Mouse (Mus musculus): ENCODE data around the gene Tut7.

Tut7 gene

GRCm38 (mm10) chr13:59822507-59823462 is at the start of gene Tut7:
Tut7 (minus strand) TSS chr13:59823147.
- in situ Hi-C loops (cut with MboI; ENCODE audit: low sequenced_read_pairs), result no loop called here

DNA sequence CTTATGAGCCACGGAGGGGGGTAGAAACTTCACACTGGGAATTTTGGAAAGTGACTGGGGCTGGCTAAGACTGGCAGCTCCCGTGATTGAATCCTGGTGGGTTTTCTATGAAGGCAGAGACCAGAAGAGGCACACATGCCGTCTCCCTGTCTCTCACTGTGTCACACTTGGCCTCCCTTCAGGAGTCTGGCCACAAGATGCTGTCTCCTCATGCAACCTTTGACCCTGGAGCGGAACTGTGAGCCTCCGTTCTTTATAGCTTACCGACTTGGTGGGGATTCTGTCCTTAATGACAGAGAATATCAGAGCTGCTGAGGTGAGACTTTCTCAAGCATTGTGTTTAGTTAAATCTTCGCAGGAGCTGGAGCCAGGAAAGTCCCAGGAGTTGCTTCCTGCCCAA is 49.5 kb upstream of the Tut7 start:
- in situ Hi-C loops (cut with MboI; ENCODE audit: low sequenced_read_pairs), result no loop called here

DNA sequence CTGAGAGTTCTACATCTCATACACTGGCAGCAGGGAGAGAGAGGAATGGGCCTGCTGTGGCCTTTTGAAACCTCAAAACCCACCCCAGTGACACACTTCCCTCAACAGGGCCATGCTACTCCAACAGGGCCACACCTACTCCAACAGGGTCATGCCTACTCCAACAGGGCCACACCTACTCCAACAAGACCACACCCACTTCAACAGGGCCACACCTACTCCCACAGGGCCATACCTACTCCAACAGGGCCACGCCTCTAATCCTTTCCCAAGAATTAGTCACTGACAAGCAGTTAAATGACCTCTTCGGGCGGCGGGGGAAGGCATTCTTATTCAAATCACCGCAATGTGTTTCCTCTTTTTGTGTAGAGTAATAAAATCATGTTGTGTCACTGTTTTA is 47.1 kb upstream of the Tut7 start:
- in situ Hi-C loops (cut with MboI; ENCODE audit: low sequenced_read_pairs), result no loop called here

DNA sequence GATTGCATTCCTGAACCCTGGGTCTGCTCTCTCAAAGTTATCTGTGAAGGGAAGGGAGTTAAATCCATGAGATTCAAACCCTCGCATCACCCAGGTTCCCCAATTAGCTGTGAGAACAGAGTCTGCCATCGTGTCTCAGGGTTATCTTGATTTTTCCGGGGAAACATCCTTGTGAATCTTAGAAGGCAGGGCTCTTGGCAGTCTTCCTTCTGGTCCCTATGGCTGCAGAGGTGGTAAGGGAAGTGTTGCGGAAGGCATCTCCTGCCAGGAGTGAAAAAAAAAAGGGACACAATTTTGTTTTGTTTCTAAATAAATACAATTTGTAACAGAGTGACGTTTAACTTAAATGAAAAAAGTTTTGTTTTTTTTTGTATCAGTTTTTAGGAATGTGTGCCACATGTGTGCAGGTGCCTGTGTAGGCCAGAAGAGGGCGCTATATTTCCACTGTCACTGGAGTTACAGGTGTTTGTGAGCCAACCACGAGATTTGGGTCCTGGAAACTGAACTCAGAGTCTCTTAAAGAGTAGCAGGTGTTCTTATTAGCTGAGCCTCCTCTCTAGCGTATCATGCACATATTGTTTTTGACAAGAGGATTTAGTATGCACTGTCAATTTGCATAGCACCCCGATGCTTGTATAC is 45.2 kb upstream of the Tut7 start:
- in situ Hi-C loops (cut with MboI; ENCODE audit: low sequenced_read_pairs), result no loop called here

DNA sequence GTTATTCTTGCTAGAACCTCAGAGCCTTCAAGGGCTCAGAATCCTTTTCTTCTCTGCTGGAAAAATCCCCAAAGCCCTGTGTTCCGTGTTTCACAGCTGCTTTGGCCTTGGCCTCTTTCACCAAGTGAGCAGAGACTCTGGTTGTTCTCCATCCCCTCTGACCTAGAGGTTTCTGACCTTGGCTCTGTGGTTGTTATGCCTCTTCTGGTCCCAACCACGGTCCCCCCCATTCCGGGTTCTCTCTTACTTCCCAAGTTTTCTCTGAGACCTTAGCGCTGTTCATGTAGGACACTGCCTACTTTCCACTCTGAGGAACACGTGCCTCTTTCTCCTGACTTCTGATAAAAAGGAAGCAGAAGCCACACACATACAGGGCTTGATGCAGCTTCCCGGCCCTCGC is 44.2 kb upstream of the Tut7 start:
- in situ Hi-C loops (cut with MboI; ENCODE audit: low sequenced_read_pairs), result no loop called here

DNA sequence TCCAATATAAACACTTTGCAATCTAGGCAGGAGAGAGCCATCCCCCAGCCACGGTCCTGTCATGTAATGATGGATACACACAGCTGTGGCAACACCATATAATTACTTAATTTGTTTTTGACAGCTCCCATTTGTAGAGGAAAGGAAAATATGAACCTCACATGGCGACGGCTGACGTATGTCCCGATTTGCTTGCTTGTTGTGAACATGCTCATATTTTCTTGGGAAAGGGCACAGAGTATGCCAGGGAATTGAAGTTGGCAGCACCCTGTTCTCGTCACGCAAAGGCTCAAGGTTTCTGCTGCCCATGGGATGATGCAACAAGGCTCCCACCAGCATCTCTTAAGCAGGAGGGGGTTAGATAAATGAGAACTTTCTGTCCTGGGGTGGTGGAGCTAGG is 36.6 kb upstream of the Tut7 start:
- in situ Hi-C loops (cut with MboI; ENCODE audit: low sequenced_read_pairs), result no loop called here

GRCm38 (mm10) chr13:59856286-59857070 is 33.5 kb upstream of the Tut7 start:
- in situ Hi-C loops (cut with MboI; ENCODE audit: low sequenced_read_pairs), result no loop called here

DNA sequence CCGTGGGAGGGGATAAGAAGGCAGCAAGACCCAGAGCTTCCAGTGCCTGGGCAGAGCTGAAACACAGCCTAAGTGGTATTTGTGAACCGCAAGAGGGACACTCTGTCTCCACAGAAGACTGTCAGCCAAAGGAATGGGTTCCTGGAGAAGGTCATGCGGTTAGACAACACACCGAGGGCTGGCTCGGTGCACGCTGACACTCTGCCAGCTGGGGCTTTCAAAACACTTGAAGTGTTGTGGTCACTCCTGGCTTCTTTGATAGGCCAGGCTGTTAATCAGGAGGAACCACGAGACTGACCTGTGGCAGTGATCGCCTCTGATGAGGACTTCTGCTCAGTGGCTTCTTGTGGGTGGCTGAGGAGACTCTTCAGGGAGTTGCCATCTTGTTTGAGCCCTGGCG is 30.5 kb upstream of the Tut7 start:
- in situ Hi-C loops (cut with MboI; ENCODE audit: low sequenced_read_pairs), result no loop called here

DNA sequence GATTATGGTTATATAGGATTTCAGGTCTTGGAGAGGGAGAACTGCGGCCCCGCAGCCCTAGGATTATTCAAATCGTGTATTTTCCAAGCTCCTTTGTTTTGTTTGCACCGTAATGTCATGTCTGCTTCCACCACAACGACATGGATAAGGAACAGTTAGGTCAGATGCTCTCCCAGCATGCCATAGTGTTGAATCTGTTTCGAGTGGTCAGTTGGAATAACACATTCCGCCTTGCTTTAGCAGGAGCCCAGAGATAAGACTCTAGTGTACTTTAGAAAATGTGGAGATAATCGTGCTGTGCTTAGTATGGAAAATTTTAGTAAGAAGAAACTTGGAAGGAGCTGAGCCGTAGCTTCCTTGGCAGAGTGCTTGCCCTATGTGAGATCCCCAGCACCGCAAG is 27.4 kb upstream of the Tut7 start:
- in situ Hi-C loops (cut with MboI; ENCODE audit: low sequenced_read_pairs), result no loop called here

DNA sequence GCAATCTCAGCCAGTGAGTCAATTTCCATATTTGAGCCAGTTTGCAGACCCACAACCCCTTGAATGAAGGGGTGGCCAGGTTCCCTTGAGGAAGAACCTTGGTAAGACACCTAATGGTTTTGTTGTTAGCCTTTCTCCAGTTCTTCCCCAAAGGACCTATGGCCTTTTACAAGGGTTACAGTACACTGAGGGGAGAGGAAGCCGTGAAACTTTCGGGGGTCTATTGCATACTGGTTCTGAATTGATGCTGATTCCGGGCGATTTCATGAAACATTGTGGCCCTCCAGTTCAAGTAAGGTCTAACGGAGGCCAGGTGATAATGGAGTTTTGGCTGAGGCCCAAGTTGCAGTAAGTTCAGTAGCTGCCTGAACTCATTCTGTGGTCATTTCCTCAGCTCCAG is 21.7 kb upstream of the Tut7 start:
- in situ Hi-C loops (cut with MboI; ENCODE audit: low sequenced_read_pairs), result loop anchor here (25.0 kb wide), 1 partner anchor 1207 kb away; no protein-coding TSS in a partner anchor

DNA sequence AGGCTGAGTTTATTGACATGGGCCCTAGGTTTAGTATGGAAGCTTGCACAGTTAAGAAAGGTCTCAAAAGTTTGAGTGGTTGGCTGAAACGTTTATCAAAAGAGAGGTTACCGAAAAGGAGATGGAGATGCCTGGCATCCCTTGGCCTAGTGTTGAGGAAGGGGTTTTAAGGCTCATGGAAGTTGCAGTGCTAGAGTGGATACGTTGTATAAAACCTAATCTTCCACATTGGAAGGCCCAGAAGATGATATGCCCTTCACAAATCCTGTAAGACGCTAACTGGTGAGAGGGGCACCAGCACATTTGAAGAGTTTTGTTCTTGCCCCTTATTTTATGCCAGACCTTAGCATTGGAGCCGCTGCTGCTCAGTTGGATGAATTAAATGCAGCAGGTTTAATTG is 21.0 kb upstream of the Tut7 start:
- in situ Hi-C loops (cut with MboI; ENCODE audit: low sequenced_read_pairs), result loop anchor here (25.0 kb wide), 1 partner anchor 1207 kb away; no protein-coding TSS in a partner anchor

- in situ Hi-C loops (cut with MboI; ENCODE audit: low sequenced_read_pairs), result loop anchor here (25.0 kb wide), 1 partner anchor 1205 kb away; no protein-coding TSS in a partner anchor
Observed at GRCm38 (mm10) chr13:59842226-59843210, 19.6 kb upstream of the Tut7 start.

- in situ Hi-C loops (cut with MboI; ENCODE audit: low sequenced_read_pairs), result loop anchor here (25.0 kb wide), 1 partner anchor 1204 kb away; no protein-coding TSS in a partner anchor
Observed at GRCm38 (mm10) chr13:59841761-59842160, 18.8 kb upstream of the Tut7 start.

DNA sequence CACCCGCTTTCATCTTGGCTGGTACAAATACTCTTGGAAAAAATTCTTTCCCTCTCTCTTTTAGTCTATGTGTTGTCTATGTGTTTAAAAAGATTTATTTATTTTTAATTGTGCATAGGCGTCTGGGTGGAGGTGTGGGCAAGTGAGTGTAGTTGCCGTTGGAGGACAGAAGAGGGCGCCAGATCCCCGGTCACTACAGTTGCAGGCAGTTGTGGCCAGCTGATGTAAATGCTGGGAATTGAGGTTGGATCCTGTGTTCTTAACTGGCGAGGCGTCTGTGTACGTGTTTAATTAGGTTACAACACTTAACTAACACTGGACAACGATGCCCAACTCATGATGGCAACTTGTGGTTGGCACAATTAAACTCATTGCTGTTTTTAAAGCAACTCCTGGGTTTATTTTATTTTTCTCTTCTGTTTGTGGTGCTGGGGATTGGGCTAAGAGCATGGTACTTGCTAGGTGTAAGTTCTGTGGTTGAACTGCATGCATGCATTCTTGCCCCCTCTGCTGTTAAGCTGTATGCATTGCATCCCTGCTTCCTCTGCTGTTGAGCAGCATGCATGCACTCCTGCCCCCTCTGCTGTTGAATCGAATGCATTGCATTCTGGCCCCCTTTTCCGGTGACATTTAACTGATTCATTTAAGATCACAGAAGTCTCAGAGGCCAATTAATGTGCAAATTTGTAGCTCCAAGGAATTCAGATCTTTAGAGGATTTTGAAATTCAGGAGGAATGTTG is 17.7 kb upstream of the Tut7 start:
- in situ Hi-C loops (cut with MboI; ENCODE audit: low sequenced_read_pairs), result loop anchor here (25.0 kb wide), 1 partner anchor 1203 kb away; no protein-coding TSS in a partner anchor

DNA sequence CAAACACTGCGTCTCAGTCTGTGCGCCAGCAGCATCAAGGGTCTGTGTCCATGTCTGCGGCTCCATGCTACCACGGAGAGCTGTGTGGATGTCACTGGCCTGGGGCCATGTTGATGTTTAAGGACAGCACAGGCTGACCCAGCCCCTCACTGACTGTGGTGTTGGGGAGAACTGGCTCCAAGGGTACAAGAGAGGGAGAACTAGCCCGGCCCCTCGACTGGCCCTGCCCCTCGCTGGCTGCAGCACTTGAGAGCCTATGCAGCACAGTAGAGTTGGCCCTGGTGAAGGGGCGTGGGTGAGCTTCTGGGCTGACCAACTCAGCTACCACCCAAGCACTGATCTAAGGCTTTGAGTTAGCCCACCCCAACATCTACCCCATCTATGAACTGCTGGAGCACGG is 16.4 kb upstream of the Tut7 start:
- in situ Hi-C loops (cut with MboI; ENCODE audit: low sequenced_read_pairs), result loop anchor here (25.0 kb wide), 1 partner anchor 1202 kb away; no protein-coding TSS in a partner anchor

GRCm38 (mm10) chr13:59838464-59838863 is 15.5 kb upstream of the Tut7 start:
- in situ Hi-C loops (cut with MboI; ENCODE audit: low sequenced_read_pairs), result loop anchor here (25.0 kb wide), 1 partner anchor 1201 kb away; no protein-coding TSS in a partner anchor

DNA sequence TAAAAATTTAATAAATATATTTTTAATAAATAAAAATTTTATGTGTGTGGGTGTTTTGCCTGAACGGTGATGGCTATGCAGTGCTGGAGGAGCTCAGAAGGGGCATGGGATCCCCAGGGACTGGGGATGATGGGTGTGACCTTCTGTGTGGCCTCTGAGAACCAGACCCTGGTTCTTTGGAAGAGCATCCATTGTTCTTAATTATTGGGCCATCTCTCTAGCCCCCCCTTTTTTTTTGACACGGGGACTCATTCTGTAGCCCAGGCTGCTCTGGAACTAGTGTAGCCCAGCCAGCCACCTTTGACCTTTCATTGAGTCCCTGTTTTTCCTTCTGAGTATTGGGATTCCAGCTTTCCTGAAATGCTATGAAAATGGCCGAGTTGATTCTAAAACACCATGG is 13.9 kb upstream of the Tut7 start:
- in situ Hi-C loops (cut with MboI; ENCODE audit: low sequenced_read_pairs), result loop anchor here (25.0 kb wide), 1 partner anchor 1200 kb away; no protein-coding TSS in a partner anchor

DNA sequence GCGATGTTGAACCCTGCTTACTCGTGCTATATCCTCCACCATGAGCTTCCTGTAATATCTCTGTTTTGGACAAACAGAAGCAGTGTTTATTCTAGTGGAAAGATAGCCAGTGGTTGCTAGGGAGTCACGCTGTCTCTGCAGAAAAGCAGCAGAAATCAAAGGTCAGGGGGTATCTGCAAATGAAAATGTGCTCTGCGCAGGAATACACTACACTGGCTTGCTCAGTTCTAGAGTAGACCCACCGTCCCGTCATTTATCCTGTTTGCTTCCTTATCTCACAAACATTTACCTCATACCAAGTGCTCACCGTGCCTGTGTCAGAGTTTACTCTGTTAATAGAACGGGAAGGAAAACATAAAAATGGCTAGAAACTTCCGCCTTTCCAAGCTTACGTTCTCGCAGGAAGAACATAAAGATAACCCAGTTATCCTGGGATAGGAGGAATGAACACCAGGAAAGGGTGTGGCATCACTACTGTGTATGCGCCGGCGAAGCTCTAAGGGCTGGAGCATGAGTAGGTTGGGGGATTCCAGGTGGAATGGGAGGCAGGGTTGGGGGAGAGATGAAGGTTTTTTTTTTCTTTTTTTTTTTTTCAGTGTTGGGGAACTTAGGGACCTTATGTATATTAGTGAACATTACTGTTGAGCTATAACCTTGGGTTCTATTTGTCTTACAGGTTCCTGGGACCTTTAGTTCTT is 13.3 kb upstream of the Tut7 start:
- in situ Hi-C loops (cut with MboI; ENCODE audit: low sequenced_read_pairs), result loop anchor here (25.0 kb wide), 1 partner anchor 1199 kb away; no protein-coding TSS in a partner anchor
